Mouse (Mus musculus): ENCODE measurements around the gene Plk3.

DNA sequence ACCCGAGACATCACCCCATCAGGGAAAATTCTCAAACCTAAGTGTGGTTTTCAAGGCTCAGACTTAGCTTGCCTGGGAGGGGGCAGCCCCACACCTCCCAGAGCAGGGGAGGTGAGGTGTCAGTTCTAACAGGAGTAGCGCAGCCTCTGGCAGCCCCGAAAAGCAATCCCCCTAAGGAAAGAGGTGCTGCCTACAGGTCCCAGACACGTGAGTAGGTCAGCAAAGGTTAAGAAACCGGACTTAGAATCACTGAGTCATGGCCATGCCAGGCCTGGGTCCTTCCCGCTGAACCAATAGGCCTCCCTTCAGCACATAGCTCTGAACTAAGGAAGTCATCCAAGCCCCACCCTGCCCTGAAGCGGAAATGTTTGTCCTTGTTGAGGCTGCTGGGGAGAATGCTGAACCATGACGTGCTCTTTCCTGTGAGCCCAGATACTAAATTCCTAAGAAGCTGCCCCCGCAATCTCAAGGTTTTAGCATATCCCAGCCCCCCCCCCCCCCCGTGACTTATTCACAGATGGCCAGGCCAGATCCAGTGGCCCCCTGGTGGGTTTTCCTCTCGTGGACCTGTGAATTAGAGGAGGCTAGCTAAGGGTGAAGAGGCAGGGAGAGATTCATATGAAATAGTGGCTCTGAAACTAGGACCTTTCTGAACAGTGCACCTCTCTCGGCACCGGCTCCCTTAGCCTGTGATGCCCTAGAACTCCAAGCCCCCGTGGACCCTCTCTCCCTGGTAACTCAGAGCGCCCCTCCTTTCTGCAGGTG, 7.7 kb downstream of the Plk3 start:
- peak; percentile 82 for TF ChIP-seq MAFK (IDR thresholded peaks at IDR 0.05; ENCODE audit: insufficient read depth, low read depth, low read length)
- TF ChIP-seq HCFC1 (IDR thresholded peaks at IDR 0.05; ENCODE audit: borderline replicate concordance, insufficient read depth, low read length): no peak
- TF ChIP-seq CHD2 (IDR thresholded peaks at IDR 0.05; ENCODE audit: low read depth, low read length): 0 out of 2 replicates have a peak, but pooled peaks have one; percentile 11
